Mouse (Mus musculus) forebrain, embryonic 12.5 days (tissue): ENCODE measurements around the gene Etnk1. TPM values are rescaled to one million over a fixed set of nuclear protein-coding genes. Genes with fewer than 3 reads are reported as not detected.

ENCODE experiments used
- polyA plus RNA-seq: library from polyadenylated mRNA; unstranded; fragments of >200 nt; fragmentation: Nextera tagmentation; extraction: Ambion mirVana; gene quantifications from 2 replicates; pipeline ENCODE4 v1.2.1, GENCODE M21; 2016

Etnk1 gene
- polyA plus RNA-seq, 1 experiment from 2014 or later, result 33.9 TPM

Other genes starting within 250 kb of the Etnk1 start
- 6.3 and 6.4 TPM in 2 replicates for gene St8sia1, start 202.8 kb upstream of the Etnk1 start, polyA plus RNA-seq
- 44.6 and 46.0 TPM in 2 replicates for gene C2cd5, start 67.1 kb upstream of the Etnk1 start, polyA plus RNA-seq